8 mouse cellular contexts compared by ENCODE assay signal in genomic region chr4:133671881-133672844, GRCm38 (mm10). TPM values are rescaled to one million over a fixed set of nuclear protein-coding genes. Genes with fewer than 3 reads are reported as not detected.
A peak's percentile ranks its signal among the peaks of the same experiment; 100 is the strongest.
DNase-seq lines count a peak whose midpoint lies in the region; ATAC-seq and TF ChIP-seq lines count a peak whose summit lies in the region.

TSS of gene Pigv (minus strand) at chr4:133672647.

- peak; percentile 79 for TF ChIP-seq POLR2A in lung, adult 2 months (IDR thresholded peaks at IDR 0.05; ENCODE audit: borderline replicate concordance, extremely low read depth, low read depth, low read length)

- peak within 1 kb of the TSS; percentile 84 for H3K9ac ChIP-seq in forebrain, embryonic 16.5 days (replicated peaks; ENCODE audit: low read depth, low read length)

- peak within 1 kb of the TSS; percentile 59 for H3K4me2 ChIP-seq in forebrain, embryonic 16.5 days (ENCODE audit: low read length)

- peaks cover 38% of the 10 kb centered on the region for H3K36me3 ChIP-seq in G1E (replicated peaks)
- no peaks in the 10 kb centered on the region for H3K36me3 ChIP-seq in forebrain, embryonic 16.5 days (ENCODE audit: control insufficient read depth, insufficient read depth)

- intact Hi-C loops in heart, postnatal 25 days (cut with DNase I): loop anchor here (1.0 to 5.0 kb wide), 5 partner anchors 57 to 240 kb away; partner anchors contain the start of gene Arid1a

- WGBS in forebrain, embryonic 16.5 days: under 1% methylated on average over 71 of the region's 76 CpGs
- under 1% methylated on average over 75 of the region's 76 CpGs for WGBS in lung, adult 2 months

- peak within 1 kb of the TSS; percentile 98 for H3K27ac ChIP-seq in forebrain, embryonic 16.5 days (ENCODE audit: low read length)

- no peaks in the 10 kb centered on the region for H3K9me3 ChIP-seq in G1E (replicated peaks)
- H3K9me3 ChIP-seq in forebrain, embryonic 16.5 days (ENCODE audit: control insufficient read depth, low read length): no peaks in the 10 kb centered on the region

- H3K27me3 ChIP-seq in G1E (ENCODE audit: insufficient read depth, low read length): no peaks in the 10 kb centered on the region
- no peaks in the 10 kb centered on the region for H3K27me3 ChIP-seq in forebrain, embryonic 16.5 days (replicated peaks; ENCODE audit: control insufficient read depth, insufficient read depth, low read length)

- no peak for TF ChIP-seq CTCF in G1E (IDR thresholded peaks at IDR 0.05; ENCODE audit: low read depth, low read length)
- TF ChIP-seq CTCF in lung, adult 2 months (IDR thresholded peaks at IDR 0.05; ENCODE audit: insufficient read depth, low read length): no peak

- peak; percentile 12; the same call in 1 of the 2 replicates for ATAC-seq in G1E (ENCODE audit: extremely low read depth, insufficient number of reproducible peaks, low FRiP score, poor library complexity, severe bottlenecking)
- peak; percentile 91 for ATAC-seq in forebrain, embryonic 16.5 days
- peak; percentile 58 for ATAC-seq in neutrophil, adult 5-6 weeks (ENCODE audit: extremely low read depth, insufficient number of reproducible peaks, low FRiP score, poor library complexity, severe bottlenecking)

- H3K4me3 ChIP-seq in G1E (ENCODE audit: low read depth, low read length): peak within 1 kb of the TSS; percentile 76
- H3K4me3 ChIP-seq in forebrain, embryonic 16.5 days (replicated peaks; ENCODE audit: low read length): peak within 1 kb of the TSS; percentile 79
- H3K4me3 ChIP-seq in lung, adult 2 months (replicated peaks; ENCODE audit: extremely low read depth, low read depth, low read length): peak within 1 kb of the TSS; percentile 86

- H3K4me1 ChIP-seq in G1E (ENCODE audit: insufficient read depth, low read depth, low read length): peaks cover 72% of the 10 kb centered on the region
- H3K4me1 ChIP-seq in forebrain, embryonic 16.5 days (replicated peaks; ENCODE audit: control insufficient read depth, insufficient read depth, low read length): peaks cover 35% of the 10 kb centered on the region
- peaks cover 30% of the 10 kb centered on the region for H3K4me1 ChIP-seq in lung, adult 2 months (ENCODE audit: control insufficient read depth, insufficient read depth, low read length)

- DNase-seq in G1E (ENCODE audit: low spot score): peak; percentile 77
- DNase-seq in cerebellum, adult 11-12 months: peak; percentile 93
- DNase-seq in heart, postnatal 25 days (ENCODE audit: low spot score): peak; percentile 86
- DNase-seq in layer of hippocampus, adult 18-20 months (ENCODE audit: low spot score in 2 of 2): peak; percentile 91 to 94
- peak; percentile 97 for DNase-seq in lung, adult 2 months
- peak; percentile 92 for DNase-seq in testis, postnatal 14 days (ENCODE audit: low spot score)

RNA-seq across cellular contexts. Expression of gene Pigv, which starts in this region (rescaled TPM):
- total RNA-seq in G1E (2014; fragmentation: Nextera tagmentation): 13.2 and 15.4 TPM in 2 replicates
- total RNA-seq in G1E (2017): 5.6 and 5.7 TPM in 2 replicates
- 11.4 and 12.7 TPM in 2 replicates for polyA plus RNA-seq in G1E (2012)
- polyA plus RNA-seq in forebrain, embryonic 16.5 days (2015; fragmentation: Nextera tagmentation; extraction: Ambion mirVana): 14.7 and 15.5 TPM in 2 replicates
- total RNA-seq in heart, postnatal 25 days (2021): 10 to 100 TPM; 10.6 to 11.2 TPM
- total RNA-seq in layer of hippocampus, adult 18-20 months (2021): 10 to 100 TPM in 1 of 2 experiments, 1 to 10 TPM in 1; 9.4 to 12.3 TPM
- 13.6 and 15.9 TPM in 2 replicates for polyA plus RNA-seq in lung, adult 2 months (2012; rRNA removed)
- total RNA-seq in neutrophil, adult 5-6 weeks (2017): 13.2 and 22.0 TPM in 2 replicates

Comparison
In these comparisons a context has a peak if more than half of its experiments do, and no peak if none do; other contexts are left out.
1. Peak in every context shown above with its lines: DNase-seq, ATAC-seq, H3K4me3 ChIP-seq and H3K27ac ChIP-seq.
2. ATAC-seq: peak in every context shown above with its lines; median percentile 91 in forebrain, embryonic 16.5 days; 58 in neutrophil, adult 5-6 weeks; 12 in G1E.